Mouse (Mus musculus) lung, embryonic 15.5 days (tissue): ENCODE measurements at regions not wholly inside any gene's neighbourhood (a gene's known extent, or its start where the extent isn't known, plus 50 kb on each side); places are given as distances from the start of the nearest gene placed in this dataset.

Experiments
- ATAC-seq: fragments of 200-750 bp; cut with Nextera tagmentation; 2 replicates; pipeline ENCODE4 v1.8.0; 2017; ENCODE audit warnings: moderate number of reproducible peaks, borderline replicate concordance; ENCODE audit not compliant: low FRiP score, low TSS enrichment; ENCODE audit errors: extremely low read depth
- H3K27ac ChIP-seq: fragments of 300-500 bp; sonication (generic); 2 replicates; pipeline ENCODE4 v1.5.1; 2015; ENCODE audit warnings: moderate library complexity, mild to moderate bottlenecking, inconsistent platforms
- H3K27me3 ChIP-seq: fragments of 300-500 bp; sonication (generic); 2 replicates; pipeline ENCODE4 v1.6.1; 2015; ENCODE audit warnings: inconsistent platforms
- H3K36me3 ChIP-seq: fragments of 300-500 bp; sonication (generic); 2 replicates; pipeline ENCODE4 v1.6.1; 2015; ENCODE audit warnings: inconsistent platforms
- H3K4me1 ChIP-seq: fragments of 300-500 bp; sonication (generic); 2 replicates; pipeline ENCODE4 v1.6.1; 2015; ENCODE audit warnings: inconsistent platforms
- H3K4me2 ChIP-seq: fragments of 300-500 bp; sonication (generic); 2 replicates; pipeline ENCODE4 v1.6.1; 2015; ENCODE audit warnings: inconsistent platforms, mild to moderate bottlenecking, moderate library complexity
- H3K4me3 ChIP-seq: fragments of 300-500 bp; sonication (generic); 2 replicates; pipeline ENCODE4 v1.5.1; 2015; ENCODE audit warnings: mild to moderate bottlenecking, inconsistent platforms
- H3K9ac ChIP-seq: fragments of 300-500 bp; sonication (generic); 2 replicates; pipeline ENCODE4 v1.6.1; 2015; ENCODE audit warnings: inconsistent platforms
- H3K9me3 ChIP-seq: fragments of 300-500 bp; sonication (generic); 2 replicates; pipeline ENCODE4 v1.6.1; 2016; ENCODE audit warnings: inconsistent platforms
- WGBS: fragments of 180-500 bp; shearing (Covaris S2); methylation state at CpG from one replicate; pipeline ENCODE4 v1.1.7; 2015; 5-methylcytosine and 5-hydroxymethylcytosine counted together

- no peak overlapping the region for H3K4me2 ChIP-seq
- WGBS, result 41% methylated on average over 2 of the region's 2 CpGs
- H3K9me3 ChIP-seq, result no peaks in the 10 kb centered on the region
- H3K4me1 ChIP-seq, result no peaks in the 10 kb centered on the region
- no peak overlapping the region for H3K4me3 ChIP-seq
- H3K9ac ChIP-seq, result no peak overlapping the region
- no peak for ATAC-seq
- H3K27me3 ChIP-seq, result no peaks in the 10 kb centered on the region
- no peaks in the 10 kb centered on the region for H3K36me3 ChIP-seq
- no peak overlapping the region for H3K27ac ChIP-seq
Observed at GRCm38 (mm10) chr13:35079685-35080084, 52.8 kb upstream of the Eci2 start.

- H3K36me3 ChIP-seq, result no peaks in the 10 kb centered on the region
- no peak overlapping the region for H3K27ac ChIP-seq
- no peaks in the 10 kb centered on the region for H3K9me3 ChIP-seq
- H3K4me3 ChIP-seq, result no peak overlapping the region
- ATAC-seq, result no peak
- no peak overlapping the region for H3K9ac ChIP-seq
- WGBS, result 67% methylated on average over 3 of the region's 3 CpGs
- no peaks in the 10 kb centered on the region for H3K27me3 ChIP-seq
- no peak overlapping the region for H3K4me2 ChIP-seq
- no peaks in the 10 kb centered on the region for H3K4me1 ChIP-seq
Observed at GRCm38 (mm10) chr13:35085386-35085785, 58.5 kb upstream of the Eci2 start.

- WGBS, result 65% methylated on average over 6 of the region's 6 CpGs
- no peak overlapping the region for H3K27ac ChIP-seq
- no peaks in the 10 kb centered on the region for H3K27me3 ChIP-seq
- H3K4me2 ChIP-seq, result no peak overlapping the region
- H3K36me3 ChIP-seq, result no peaks in the 10 kb centered on the region
- no peak for ATAC-seq
- no peak overlapping the region for H3K4me3 ChIP-seq
- H3K4me1 ChIP-seq, result no peaks in the 10 kb centered on the region
- H3K9me3 ChIP-seq, result no peaks in the 10 kb centered on the region
- H3K9ac ChIP-seq, result no peak overlapping the region
Observed at GRCm38 (mm10) chr13:35087246-35088040, 60.5 kb upstream of the Eci2 start.

GRCm38 (mm10) chr13:35091155-35091554, 64.3 kb upstream of the Eci2 start:
- H3K9ac ChIP-seq, result no peak overlapping the region
- H3K4me3 ChIP-seq, result no peak overlapping the region
- H3K27ac ChIP-seq, result no peak overlapping the region
- H3K4me2 ChIP-seq, result no peak overlapping the region
- no peaks in the 10 kb centered on the region for H3K9me3 ChIP-seq
- no peaks in the 10 kb centered on the region for H3K36me3 ChIP-seq
- ATAC-seq, result no peak
- 74% methylated on average over 3 of the region's 3 CpGs for WGBS
- no peaks in the 10 kb centered on the region for H3K4me1 ChIP-seq
- no peaks in the 10 kb centered on the region for H3K27me3 ChIP-seq

- H3K27ac ChIP-seq, result no peak overlapping the region
- no peak overlapping the region for H3K4me3 ChIP-seq
- no peaks in the 10 kb centered on the region for H3K36me3 ChIP-seq
- no peaks in the 10 kb centered on the region for H3K4me1 ChIP-seq
- no peak overlapping the region for H3K4me2 ChIP-seq
- WGBS, result 30% methylated on average over 1 of the region's 1 CpGs
- ATAC-seq, result no peak
- H3K9ac ChIP-seq, result no peak overlapping the region
- H3K9me3 ChIP-seq, result no peaks in the 10 kb centered on the region
- no peaks in the 10 kb centered on the region for H3K27me3 ChIP-seq
Observed at GRCm38 (mm10) chr13:35119782-35120181, 92.9 kb upstream of the Eci2 start.

GRCm38 (mm10) chr13:35129475-35129874, 102.6 kb upstream of the Eci2 start:
- Histone ChIP-seq H3K27ac (no peak overlapping the region), H3K27me3 (no peaks in the 10 kb centered on the region), H3K4me2 (no peak overlapping the region), H3K36me3 (no peaks in the 10 kb centered on the region), H3K4me3 (no peak overlapping the region), H3K4me1 (no peaks in the 10 kb centered on the region), H3K9ac (no peak overlapping the region), H3K9me3 (no peaks in the 10 kb centered on the region)
- no peak for ATAC-seq
- WGBS, result 21% methylated on average over 2 of the region's 2 CpGs

GRCm38 (mm10) chr13:35131272-35132185, 104.6 kb upstream of the Eci2 start:
- Histone ChIP-seq H3K4me2 (no peak overlapping the region), H3K4me3 (no peak overlapping the region), H3K9ac (no peak overlapping the region), H3K9me3 (no peaks in the 10 kb centered on the region), H3K27ac (no peak overlapping the region), H3K4me1 (no peaks in the 10 kb centered on the region), H3K36me3 (no peaks in the 10 kb centered on the region), H3K27me3 (no peaks in the 10 kb centered on the region)
- 59% methylated on average over 8 of the region's 8 CpGs for WGBS
- no peak for ATAC-seq

- Histone ChIP-seq H3K9me3 (no peaks in the 10 kb centered on the region), H3K4me2 (no peak overlapping the region), H3K27me3 (no peaks in the 10 kb centered on the region), H3K4me3 (no peak overlapping the region), H3K27ac (no peak overlapping the region), H3K4me1 (no peaks in the 10 kb centered on the region), H3K36me3 (no peaks in the 10 kb centered on the region), H3K9ac (no peak overlapping the region)
- no peak for ATAC-seq
- 83% methylated on average over 1 of the region's 1 CpGs for WGBS
Observed at GRCm38 (mm10) chr13:35151629-35152028, 124.7 kb upstream of the Eci2 start.

- Histone ChIP-seq H3K27me3 (no peaks in the 10 kb centered on the region), H3K4me1 (no peaks in the 10 kb centered on the region), H3K36me3 (no peaks in the 10 kb centered on the region), H3K4me2 (no peak overlapping the region), H3K9ac (no peak overlapping the region), H3K9me3 (no peaks in the 10 kb centered on the region), H3K4me3 (no peak overlapping the region), H3K27ac (no peak overlapping the region)
- ATAC-seq, result no peak
- 39% methylated on average over 3 of the region's 3 CpGs for WGBS
Observed at GRCm38 (mm10) chr13:35159456-35159855, 132.6 kb upstream of the Eci2 start.

- no peak for ATAC-seq
- no peaks in the 10 kb centered on the region for H3K4me1 ChIP-seq
- no peaks in the 10 kb centered on the region for H3K9me3 ChIP-seq
- no peak overlapping the region for H3K4me3 ChIP-seq
- H3K4me2 ChIP-seq, result no peak overlapping the region
- H3K9ac ChIP-seq, result no peak overlapping the region
- no peak overlapping the region for H3K27ac ChIP-seq
- H3K36me3 ChIP-seq, result no peaks in the 10 kb centered on the region
- 38% methylated on average over 2 of the region's 2 CpGs for WGBS
- no peaks in the 10 kb centered on the region for H3K27me3 ChIP-seq
Observed at GRCm38 (mm10) chr13:35160767-35161166, 133.9 kb upstream of the Eci2 start.

GRCm38 (mm10) chr13:35166080-35166479, 139.2 kb upstream of the Eci2 start:
- WGBS, result 37% methylated on average over 5 of the region's 5 CpGs
- no peak for ATAC-seq
- no peaks in the 10 kb centered on the region for H3K36me3 ChIP-seq
- no peaks in the 10 kb centered on the region for H3K27me3 ChIP-seq
- H3K27ac ChIP-seq, result no peak overlapping the region
- H3K4me2 ChIP-seq, result no peak overlapping the region
- H3K4me1 ChIP-seq, result peaks cover 13% of the 10 kb centered on the region
- H3K9ac ChIP-seq, result no peak overlapping the region
- H3K9me3 ChIP-seq, result no peaks in the 10 kb centered on the region
- no peak overlapping the region for H3K4me3 ChIP-seq

- 33% methylated on average over 8 of the region's 8 CpGs for WGBS
Observed at GRCm38 (mm10) chr13:35166831-35167541, 140.1 kb upstream of the Eci2 start.

More at GRCm38 (mm10) chr13:35166831-35167541, 140.1 kb upstream of the Eci2 start:
- Histone ChIP-seq H3K27me3 (no peaks in the 10 kb centered on the region), H3K36me3 (no peaks in the 10 kb centered on the region), H3K4me2 (no peak overlapping the region), H3K27ac (no peak overlapping the region), H3K4me3 (no peak overlapping the region), H3K4me1 (peaks cover 13% of the 10 kb centered on the region), H3K9me3 (no peaks in the 10 kb centered on the region), H3K9ac (no peak overlapping the region)
- no peak for ATAC-seq
